Mouse (Mus musculus) yolk sac, embryonic 10.5 days (tissue): ENCODE measurements around the gene Set.
"Not testable (repeated sequence)": the region's sequence is repeated elsewhere in the genome, so short reads cannot be mapped to it uniquely, and the experiment has no call there.

Experiments used
- DNase-seq: peaks from one replicate; pipeline ENCODE4 v3.0.0-alpha.2; 2017; ENCODE audit warnings: low spot score

Gene Set

GRCm38 (mm10) chr2:30057223-30057904 is at the start of gene Set:
Set (plus strand) TSS chr2:30057378.
- DNase-seq: peak; percentile 29

GRCm38 (mm10) chr2:30009101-30009500 is 48.1 kb upstream of the Set start:
- DNase-seq: no peak

- DNase-seq: no peak
These were observed 46.3 kb upstream of the Set start for GRCm38 (mm10) chr2:30010840-30011281.

GRCm38 (mm10) chr2:30014326-30014966 is 42.7 kb upstream of the Set start:
- no peak for DNase-seq

- DNase-seq: no peak
These were observed 31.7 kb upstream of the Set start for GRCm38 (mm10) chr2:30025454-30025853.

- no peak for DNase-seq
These were observed 30.2 kb upstream of the Set start for GRCm38 (mm10) chr2:30026997-30027396.

- DNase-seq: no peak
These were observed 24.8 kb upstream of the Set start for GRCm38 (mm10) chr2:30032244-30032846.

- DNase-seq: no peak
These were observed 24.2 kb upstream of the Set start for GRCm38 (mm10) chr2:30032957-30033356.

- no peak for DNase-seq
These were observed 19.4 kb upstream of the Set start for GRCm38 (mm10) chr2:30037762-30038161.

GRCm38 (mm10) chr2:30038370-30038769 is 18.8 kb upstream of the Set start:
- DNase-seq: no peak

- DNase-seq: no peak
These were observed 17.5 kb upstream of the Set start for GRCm38 (mm10) chr2:30039687-30040086.

GRCm38 (mm10) chr2:30042445-30042844 is 14.7 kb upstream of the Set start:
- DNase-seq: peak; percentile 53

- no peak for DNase-seq
These were observed 12.6 kb upstream of the Set start for GRCm38 (mm10) chr2:30044550-30044949.

GRCm38 (mm10) chr2:30047127-30047526 is 10.1 kb upstream of the Set start:
- DNase-seq: no peak

- DNase-seq: no peak
These were observed 9.1 kb upstream of the Set start for GRCm38 (mm10) chr2:30048101-30048501.

- DNase-seq: peak; percentile 97
These were observed 8.3 kb upstream of the Set start, which contains the start of gene Wdr34 for GRCm38 (mm10) chr2:30048699-30049388. Wdr34 (minus strand) TSS chr2:30048881.

GRCm38 (mm10) chr2:30049831-30050230 is 7.3 kb upstream of the Set start:
- DNase-seq: no peak

GRCm38 (mm10) chr2:30051992-30052761 is 5.0 kb upstream of the Set start:
- DNase-seq: no peak

GRCm38 (mm10) chr2:30055310-30055709 is 1.9 kb upstream of the Set start:
- DNase-seq: not testable (repeated sequence)

GRCm38 (mm10) chr2:30056736-30057135 is 442 bp upstream of the Set start:
- DNase-seq: no peak

- DNase-seq: no peak
These were observed 1.2 kb downstream of the Set start for GRCm38 (mm10) chr2:30058418-30058817.
